Comparison of ENCODE assay signal across 8 mouse cellular contexts in genomic region chr2:30048101-30048501, GRCm38 (mm10). TPM values are rescaled to one million over a fixed set of nuclear protein-coding genes. Genes with fewer than 3 reads are reported as not detected.
DNase-seq lines count a peak whose midpoint lies in the region; ATAC-seq and TF ChIP-seq lines count a peak whose summit lies in the region.

No protein-coding gene starts in this region.

- H3K36me3 ChIP-seq in lung, embryonic 15.5 days: 0 out of 2 replicates have a peak, but pooled peaks cover 2% of the 10 kb centered on the region
- H3K36me3 ChIP-seq in embryonic facial prominence, embryonic 13.5 days: peaks cover 13% of the 10 kb centered on the region
- H3K36me3 ChIP-seq in limb, embryonic 10.5 days: peaks cover 18% of the 10 kb centered on the region

- no peaks in the 10 kb centered on the region for H3K27me3 ChIP-seq in lung, embryonic 15.5 days
- no peaks in the 10 kb centered on the region for H3K27me3 ChIP-seq in embryonic facial prominence, embryonic 13.5 days
- no peaks in the 10 kb centered on the region for H3K27me3 ChIP-seq in limb, embryonic 10.5 days (ENCODE audit: low read depth, poor library complexity, severe bottlenecking)

- TF ChIP-seq POLR2A in olfactory bulb, adult 2 months (IDR thresholded peaks at IDR 0.05; ENCODE audit: insufficient read depth, low read depth, low read length): no peak

- WGBS in lung, embryonic 15.5 days: 56% methylated on average over 11 of the region's 11 CpGs
- 62% methylated on average over 11 of the region's 11 CpGs for WGBS in embryonic facial prominence, embryonic 13.5 days
- WGBS in limb, embryonic 10.5 days: 62% methylated on average over 11 of the region's 11 CpGs
- WGBS in olfactory bulb, adult 2 months: 20% methylated on average over 11 of the region's 11 CpGs

- no peak for ATAC-seq in lung, embryonic 15.5 days (ENCODE audit: borderline replicate concordance, extremely low read depth, low FRiP score, low TSS enrichment)
- ATAC-seq in embryonic facial prominence, embryonic 13.5 days (ENCODE audit: insufficient number of reproducible peaks, insufficient read depth, low FRiP score, low TSS enrichment, low read depth): no peak

- H3K27ac ChIP-seq in lung, embryonic 15.5 days: peak overlapping the region; percentile 90; the same call in 1 of the 2 replicates
- H3K27ac ChIP-seq in embryonic facial prominence, embryonic 13.5 days: peak overlapping the region; percentile 91
- peak overlapping the region; percentile 98 for H3K27ac ChIP-seq in limb, embryonic 10.5 days
- no peak overlapping the region for H3K27ac ChIP-seq in olfactory bulb, adult 2 months (ENCODE audit: insufficient read depth, low read depth, low read length)

- peak overlapping the region; percentile 57 for H3K9ac ChIP-seq in lung, embryonic 15.5 days
- peak overlapping the region; percentile 86 for H3K9ac ChIP-seq in embryonic facial prominence, embryonic 13.5 days

- no peaks in the 10 kb centered on the region for H3K9me3 ChIP-seq in lung, embryonic 15.5 days
- H3K9me3 ChIP-seq in embryonic facial prominence, embryonic 13.5 days: no peaks in the 10 kb centered on the region; the same call in 1 of the 2 replicates
- no peaks in the 10 kb centered on the region for H3K9me3 ChIP-seq in limb, embryonic 10.5 days (replicated peaks)

- no peak for DNase-seq in lung, postnatal 25 days (ENCODE audit: low spot score)
- DNase-seq in limb, embryonic 10.5 days (ENCODE audit: low spot score): no peak
- DNase-seq in right cerebral cortex, postnatal 14 days: no peak
- no peak for DNase-seq in ovary, postnatal 36 days (ENCODE audit: low spot score)
- no peak for DNase-seq in left cerebral cortex, postnatal 14 days (ENCODE audit: low spot score in 2 of 2)

- H3K4me3 ChIP-seq in lung, embryonic 15.5 days: peak overlapping the region; percentile 61
- peak overlapping the region; percentile 74 for H3K4me3 ChIP-seq in embryonic facial prominence, embryonic 13.5 days
- H3K4me3 ChIP-seq in limb, embryonic 10.5 days: peak overlapping the region; percentile 75
- peak overlapping the region; percentile 55 for H3K4me3 ChIP-seq in olfactory bulb, adult 2 months (ENCODE audit: insufficient read depth, low read depth, low read length)

- no peak for TF ChIP-seq CTCF in olfactory bulb, adult 2 months (IDR thresholded peaks at IDR 0.05; ENCODE audit: insufficient read depth, low read depth, low read length)

- intact Hi-C loops in left cerebral cortex, postnatal 14 days (cut with DNase I): no loop called here

- H3K4me1 ChIP-seq in lung, embryonic 15.5 days: no peaks in the 10 kb centered on the region
- peaks cover 4% of the 10 kb centered on the region; the same call in 1 of the 2 replicates for H3K4me1 ChIP-seq in embryonic facial prominence, embryonic 13.5 days
- H3K4me1 ChIP-seq in limb, embryonic 10.5 days: peaks cover 10% of the 10 kb centered on the region
- peaks cover 3% of the 10 kb centered on the region; the same call in 1 of the 2 replicates for H3K4me1 ChIP-seq in olfactory bulb, adult 2 months (ENCODE audit: control insufficient read depth, insufficient read depth, low read length)

- H3K4me2 ChIP-seq in lung, embryonic 15.5 days: peak overlapping the region; percentile 71
- H3K4me2 ChIP-seq in embryonic facial prominence, embryonic 13.5 days: peak overlapping the region; percentile 66

RNA-seq across cellular contexts. Expression of gene Wdr34, which starts 0.6 kb away (rescaled TPM):
- polyA plus RNA-seq in lung, embryonic 15.5 days (2015; fragmentation: Nextera tagmentation; extraction: Ambion mirVana): 34.0 and 34.5 TPM in 2 replicates
- polyA plus RNA-seq in embryonic facial prominence, embryonic 13.5 days (2015; fragmentation: Nextera tagmentation; extraction: Ambion mirVana): 46.5 and 46.9 TPM in 2 replicates
- polyA plus RNA-seq in limb, embryonic 10.5 days (2016; fragmentation: Nextera tagmentation; extraction: Ambion mirVana): 38.6 and 45.0 TPM in 2 replicates
- polyA plus RNA-seq in olfactory bulb, adult 2 months (2012; ENCODE audit: insufficient read depth, insufficient read length, low replicate concordance, missing spikeins): not detected in 2 replicates
- 10 to 100 TPM; 42.6 to 47.8 TPM for total RNA-seq in left cerebral cortex, postnatal 14 days (2021)

RNA-seq across cellular contexts. Expression of gene Set, which starts 9.1 kb away (rescaled TPM):
- polyA plus RNA-seq in lung, embryonic 15.5 days (2015; fragmentation: Nextera tagmentation; extraction: Ambion mirVana): 449 and 465 TPM in 2 replicates
- 538 and 545 TPM in 2 replicates for polyA plus RNA-seq in embryonic facial prominence, embryonic 13.5 days (2015; fragmentation: Nextera tagmentation; extraction: Ambion mirVana)
- polyA plus RNA-seq in limb, embryonic 10.5 days (2016; fragmentation: Nextera tagmentation; extraction: Ambion mirVana): 854 and 929 TPM in 2 replicates
- 163 TPM in 1 of 2 replicates, not detected in the other for polyA plus RNA-seq in olfactory bulb, adult 2 months (2012; ENCODE audit: insufficient read depth, insufficient read length, low replicate concordance, missing spikeins)
- total RNA-seq in left cerebral cortex, postnatal 14 days (2021): 100 to 1,000 TPM; 171 to 193 TPM

RNA-seq across cellular contexts. Expression of gene Pkn3, which starts 29.4 kb away (rescaled TPM):
- polyA plus RNA-seq in lung, embryonic 15.5 days (2015; fragmentation: Nextera tagmentation; extraction: Ambion mirVana): 13.2 and 14.7 TPM in 2 replicates
- polyA plus RNA-seq in embryonic facial prominence, embryonic 13.5 days (2015; fragmentation: Nextera tagmentation; extraction: Ambion mirVana): 7.6 and 11.4 TPM in 2 replicates
- polyA plus RNA-seq in limb, embryonic 10.5 days (2016; fragmentation: Nextera tagmentation; extraction: Ambion mirVana): 13.5 and 14.7 TPM in 2 replicates
- not detected in 2 replicates for polyA plus RNA-seq in olfactory bulb, adult 2 months (2012; ENCODE audit: insufficient read depth, insufficient read length, low replicate concordance, missing spikeins)
- 1 to 10 TPM; 1.8 to 2.2 TPM for total RNA-seq in left cerebral cortex, postnatal 14 days (2021)

RNA-seq across cellular contexts. Expression of gene Zdhhc12, which starts 45.3 kb away (rescaled TPM):
- polyA plus RNA-seq in lung, embryonic 15.5 days (2015; fragmentation: Nextera tagmentation; extraction: Ambion mirVana): 31.4 and 32.5 TPM in 2 replicates
- 24.0 and 25.3 TPM in 2 replicates for polyA plus RNA-seq in embryonic facial prominence, embryonic 13.5 days (2015; fragmentation: Nextera tagmentation; extraction: Ambion mirVana)
- polyA plus RNA-seq in limb, embryonic 10.5 days (2016; fragmentation: Nextera tagmentation; extraction: Ambion mirVana): 35.6 and 37.2 TPM in 2 replicates
- polyA plus RNA-seq in olfactory bulb, adult 2 months (2012; ENCODE audit: insufficient read depth, insufficient read length, low replicate concordance, missing spikeins): not detected in 2 replicates
- 10 to 100 TPM; 13.0 to 14.1 TPM for total RNA-seq in left cerebral cortex, postnatal 14 days (2021)

Comparison
In these comparisons a context has a peak if more than half of its experiments do, and no peak if none do; other contexts are left out.
1. RNA of gene Wdr34, which starts 0.6 kb away (polyA plus RNA-seq): 46.5 to 46.9 TPM in embryonic facial prominence, embryonic 13.5 days, 38.6 to 45.0 TPM in limb, embryonic 10.5 days and 34.0 to 34.5 TPM in lung, embryonic 15.5 days; not detected in olfactory bulb, adult 2 months; every median in the first group is over 10 times any median in the second.
2. Peak in every context shown above with its lines, with median percentiles within 50 percentile points of each other: H3K4me3 ChIP-seq.